Mouse (Mus musculus) heart, postnatal 0 days (tissue): ENCODE data around the gene Gpr65.

Experiments used
- CTCF ChIP-seq: IDR thresholded peaks from 2 replicates; pipeline ENCODE4 v1.5.1; 2016; ENCODE audit warnings: antibody characterized with exemption, control low read depth, low read depth
- EP300 ChIP-seq: IDR thresholded peaks from 2 replicates; pipeline ENCODE4 v1.6.1; 2016; ENCODE audit warnings: antibody characterized with exemption, low read depth

GRCm38 (mm10) chr12:98259518-98259852 lies 8.9 kb upstream of the Gpr65 start:
- TF ChIP-seq CTCF (no peak), EP300 (no peak)
